Mouse (Mus musculus) telencephalon, adult 2 months (tissue): ENCODE results near the gene Commd1.
A peak's percentile ranks its signal among the peaks of the same experiment; 100 is the strongest.

ENCODE experiments used
- DNase-seq: peaks from one replicate; pipeline ENCODE4 v3.0.0-alpha.2; 2011; ENCODE audit warnings: low read depth, low spot score

Gene Commd1

DNA sequence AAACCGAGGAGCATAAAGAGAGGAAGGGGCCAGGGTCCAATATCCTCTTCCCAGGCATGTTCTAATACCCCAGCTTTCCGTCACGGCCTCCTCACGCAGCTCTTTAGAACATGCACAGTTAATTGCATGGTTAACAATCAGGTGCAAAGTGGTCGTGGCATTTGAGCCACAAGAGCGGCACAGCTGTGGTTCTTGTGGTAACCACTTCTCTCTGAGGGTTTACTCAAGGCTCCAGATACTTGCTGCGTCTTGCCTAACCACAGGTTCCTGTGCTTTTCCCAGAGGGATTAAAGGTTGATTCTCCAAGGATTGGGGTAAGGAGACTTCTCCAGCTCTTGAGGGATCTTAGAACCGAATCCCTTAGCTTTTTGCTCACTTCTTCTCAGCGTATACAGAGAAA is 90.9 kb downstream of the Commd1 start:
- DNase-seq, result no peak

DNA sequence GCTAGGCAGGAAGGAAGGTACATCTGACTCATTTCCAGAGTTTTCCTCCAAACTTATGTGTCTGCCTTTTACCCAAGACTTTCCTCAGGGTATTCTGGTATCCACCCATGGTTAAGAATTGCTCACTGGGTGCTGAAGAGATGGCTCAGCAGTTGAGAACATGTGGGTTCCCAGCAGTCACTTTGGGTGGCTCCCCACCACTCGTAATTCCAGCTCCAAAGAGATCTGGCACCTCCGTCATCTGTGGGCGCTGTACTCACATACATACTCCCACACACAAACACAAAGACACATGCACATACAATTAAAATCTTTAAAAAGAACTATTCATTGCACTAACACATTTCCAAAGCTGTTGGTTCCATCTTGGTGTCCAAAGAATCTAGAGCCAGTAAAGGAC is 93.0 kb downstream of the Commd1 start:
- DNase-seq, result peak; percentile 72

DNA sequence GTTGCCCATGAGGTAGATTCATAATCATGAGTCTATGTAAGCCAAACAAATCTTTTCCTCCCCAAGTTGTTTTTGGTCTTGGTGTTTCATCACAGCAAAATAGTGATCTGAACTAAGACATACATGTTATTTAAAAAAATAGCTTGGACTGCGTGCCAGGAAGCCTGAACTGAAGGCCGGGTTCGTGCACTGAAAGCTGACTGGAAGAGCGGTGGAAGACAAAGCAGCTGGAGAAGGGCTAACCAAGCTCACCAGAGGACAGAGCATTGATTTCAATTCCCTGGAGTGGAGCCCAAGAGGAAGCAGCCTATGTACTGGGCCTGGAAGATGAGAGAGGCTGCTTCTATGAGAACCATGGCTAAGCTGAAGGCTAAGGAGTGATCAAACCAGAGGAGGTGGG is 95.2 kb downstream of the Commd1 start:
- DNase-seq, result no peak

DNA sequence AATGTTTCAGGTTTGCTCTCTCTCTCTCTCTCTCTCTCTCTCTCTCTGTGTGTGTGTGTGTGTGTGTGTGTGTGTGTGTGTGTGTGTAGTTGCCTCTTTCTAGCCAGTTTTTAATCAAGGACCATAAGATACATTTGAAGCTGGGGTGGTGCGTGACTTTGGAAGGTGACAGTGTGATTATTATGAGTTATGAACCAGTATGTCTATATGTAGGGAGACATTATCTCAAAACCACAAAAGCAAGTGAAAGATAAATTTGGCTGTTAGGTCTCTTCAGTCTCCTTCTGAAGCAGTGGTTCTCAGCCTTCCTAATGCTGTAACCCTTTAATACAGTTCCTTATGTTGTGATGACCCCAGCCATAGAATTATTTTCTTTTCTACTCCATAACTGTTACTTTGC is 96.8 kb downstream of the Commd1 start:
- no peak for DNase-seq

DNA sequence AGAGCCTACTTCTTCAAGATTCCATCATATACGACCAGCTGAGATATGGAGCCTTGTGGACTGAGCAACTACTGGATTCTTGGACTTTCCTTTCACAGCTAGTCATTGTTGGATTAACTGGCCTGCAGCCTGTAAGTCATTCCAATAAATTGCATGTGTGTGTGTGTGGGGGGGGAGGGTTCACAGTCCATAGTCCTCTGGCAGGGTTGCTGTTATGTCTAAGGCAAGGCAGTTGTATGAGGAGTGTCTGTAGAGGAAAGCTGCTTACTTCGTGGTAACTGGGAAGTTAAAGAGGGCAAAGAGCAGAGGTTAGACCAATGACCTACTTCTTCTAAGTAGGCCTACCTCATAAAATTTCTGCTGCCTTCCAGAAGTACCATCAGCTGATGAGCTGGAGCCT is 98.5 kb downstream of the Commd1 start:
- no peak for DNase-seq

DNA sequence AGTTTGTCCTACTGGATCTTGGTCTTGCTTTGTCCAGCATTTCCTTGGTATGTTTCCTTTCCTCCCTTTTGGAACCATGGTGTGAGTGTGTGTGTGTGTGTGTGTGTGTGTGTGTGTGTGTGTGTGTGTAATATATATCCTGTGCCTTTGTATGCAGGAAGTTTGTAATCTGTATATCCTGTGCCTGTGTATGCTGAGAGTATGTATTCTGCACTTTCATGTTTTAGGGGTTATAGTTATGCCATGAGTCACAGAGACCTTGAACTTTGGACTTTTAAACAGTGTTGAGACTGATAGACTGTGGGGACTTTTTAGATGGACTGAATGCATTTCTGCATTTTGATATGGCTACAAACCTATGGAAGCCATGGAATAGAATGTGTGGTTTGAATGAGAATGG is 99.3 kb downstream of the Commd1 start:
- no peak for DNase-seq

DNA sequence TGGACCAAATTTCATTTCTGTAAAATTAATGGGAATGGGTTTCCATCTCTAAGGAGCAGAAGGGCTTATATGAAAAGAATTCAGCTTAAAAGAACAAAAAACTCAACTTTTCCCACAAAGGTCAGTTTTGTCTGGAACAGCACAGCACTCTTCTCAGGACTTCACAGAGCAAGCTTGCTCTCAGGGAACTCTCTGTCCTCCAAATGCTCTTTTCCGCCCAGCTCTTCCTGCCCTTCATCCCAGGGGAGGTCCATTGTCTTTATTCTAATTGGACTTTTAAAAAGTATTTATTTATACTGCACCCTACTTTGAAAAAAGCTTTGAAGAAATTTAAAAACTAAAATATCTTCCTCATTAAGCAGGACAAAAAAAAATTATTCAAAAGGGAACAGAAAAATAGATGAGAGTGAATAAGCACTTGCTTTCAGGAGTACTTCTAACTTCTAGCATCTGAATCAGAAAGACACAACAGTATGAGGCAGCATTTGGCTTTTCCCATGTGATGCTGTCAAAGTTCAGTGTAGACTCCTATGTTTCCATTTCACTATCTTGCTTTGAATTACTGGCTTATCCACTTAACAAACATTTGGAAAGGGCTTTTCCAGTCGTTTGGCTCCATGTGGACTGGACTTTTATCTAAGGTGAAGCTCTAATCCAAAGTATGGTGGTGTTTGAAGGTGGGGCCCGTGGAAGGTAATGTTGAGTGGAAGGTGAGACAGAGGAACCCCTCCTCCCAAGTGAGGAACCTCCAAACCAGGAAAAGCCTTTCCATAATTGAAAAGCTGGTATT is 101.6 kb downstream of the Commd1 start:
- DNase-seq, result no peak

DNA sequence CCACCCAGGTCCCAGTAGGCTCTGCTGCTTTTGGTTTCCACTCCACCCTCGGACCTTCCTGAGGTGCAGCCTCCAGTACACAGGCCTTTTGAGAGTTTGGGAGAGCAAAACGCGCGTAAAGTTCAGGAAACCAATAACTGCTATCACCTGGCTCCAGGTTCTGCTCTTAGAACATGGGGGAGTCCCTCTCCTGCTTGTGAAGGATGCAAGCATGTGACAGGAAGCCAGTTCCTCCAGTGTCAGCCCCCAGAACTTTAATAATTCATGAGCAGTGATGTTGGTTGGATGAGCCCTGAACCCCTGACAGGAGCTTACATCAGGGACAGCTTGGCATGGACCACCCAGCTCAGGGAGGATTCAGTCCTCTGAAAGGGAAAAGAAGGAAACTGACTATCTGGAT is 102.5 kb downstream of the Commd1 start:
- no peak for DNase-seq

DNA sequence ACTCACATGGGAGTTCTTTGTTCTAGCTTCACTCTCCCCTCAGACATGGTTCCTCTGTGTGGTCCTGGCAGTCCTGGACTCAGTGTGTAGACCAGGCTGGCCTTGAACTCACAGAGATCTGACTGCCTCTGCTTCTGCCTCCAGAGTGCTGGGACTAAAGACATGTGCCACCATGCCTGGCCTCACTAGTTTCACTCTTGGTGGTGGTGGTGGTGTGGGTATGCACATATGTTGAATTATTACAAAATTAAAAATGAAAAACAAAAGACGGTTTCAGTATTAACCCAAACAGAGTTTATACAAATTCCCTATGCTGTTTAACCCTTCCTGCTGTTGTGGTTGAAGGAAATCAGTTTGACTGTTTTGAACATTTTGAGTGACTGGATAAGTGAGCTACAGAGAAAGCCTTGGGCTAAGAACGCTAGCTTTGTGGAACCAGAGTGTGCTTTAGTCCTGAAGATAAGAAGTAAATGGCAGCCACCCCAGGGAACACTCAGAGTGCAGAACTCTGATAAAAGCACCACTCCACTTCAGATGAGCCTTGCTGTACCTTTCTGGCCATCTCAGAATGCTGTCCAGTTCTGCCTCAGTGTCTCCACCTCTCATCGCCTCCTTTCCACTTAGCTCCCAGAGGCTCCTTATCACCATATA is 105.4 kb downstream of the Commd1 start:
- no peak for DNase-seq

DNA sequence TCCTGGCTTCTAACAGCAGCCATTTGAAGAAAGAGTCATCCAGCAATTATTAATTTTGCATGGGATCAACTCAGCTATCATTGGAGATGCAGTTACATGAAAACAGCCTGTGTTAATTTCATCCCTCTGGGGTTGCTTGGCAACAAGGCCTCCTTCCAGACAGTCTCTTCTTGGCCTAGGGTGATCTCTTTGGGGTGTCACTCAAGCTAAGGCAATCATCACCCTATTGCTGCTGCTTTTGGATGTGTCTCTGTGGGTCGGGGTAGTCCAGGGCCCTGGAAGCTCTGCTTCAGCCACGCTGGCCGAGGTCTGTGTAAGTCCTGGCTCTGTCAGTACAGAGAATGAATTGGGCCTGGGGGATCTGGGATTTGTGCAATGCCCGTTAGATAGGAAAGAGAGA is 106.9 kb downstream of the Commd1 start:
- no peak for DNase-seq

DNA sequence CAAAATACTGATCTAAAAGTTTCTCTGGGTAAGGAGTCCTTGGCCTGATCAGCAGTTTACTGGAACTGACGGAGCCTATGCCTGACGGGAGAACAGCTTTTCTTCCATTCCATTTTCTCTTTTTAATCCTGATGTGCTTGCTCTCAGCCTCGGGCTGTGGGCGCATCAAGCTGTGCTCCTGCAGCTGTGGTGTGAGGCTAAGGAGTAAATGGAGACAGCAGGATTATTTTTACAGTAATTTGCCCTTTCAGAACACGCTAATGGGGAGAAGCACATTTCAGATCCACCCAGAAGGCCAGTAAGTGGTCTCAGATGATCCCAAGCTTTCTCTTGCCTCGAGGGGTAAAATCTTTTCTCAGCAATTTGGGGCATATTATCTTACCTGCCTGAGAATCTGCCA is 107.4 kb downstream of the Commd1 start:
- DNase-seq, result no peak

DNA sequence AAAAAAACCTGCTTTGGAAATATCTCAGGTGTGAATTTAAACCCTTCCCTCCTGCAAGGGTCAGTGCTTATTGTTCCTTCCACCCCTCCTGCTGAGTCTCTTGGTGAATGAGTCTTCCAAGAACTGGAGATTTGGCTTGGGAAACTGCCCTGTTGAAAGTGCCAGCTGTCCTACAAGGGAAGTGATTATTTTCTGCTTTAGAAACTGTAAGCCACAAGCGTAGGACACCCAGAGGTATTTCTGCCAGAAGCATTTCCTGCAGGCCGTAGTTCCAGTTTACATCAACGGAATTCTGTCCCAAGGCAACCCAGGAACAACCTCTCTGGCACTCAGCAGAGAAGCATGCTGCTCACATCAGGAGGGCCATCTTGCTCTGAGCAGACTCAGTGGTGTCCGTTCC is 108.8 kb downstream of the Commd1 start:
- no peak for DNase-seq

DNA sequence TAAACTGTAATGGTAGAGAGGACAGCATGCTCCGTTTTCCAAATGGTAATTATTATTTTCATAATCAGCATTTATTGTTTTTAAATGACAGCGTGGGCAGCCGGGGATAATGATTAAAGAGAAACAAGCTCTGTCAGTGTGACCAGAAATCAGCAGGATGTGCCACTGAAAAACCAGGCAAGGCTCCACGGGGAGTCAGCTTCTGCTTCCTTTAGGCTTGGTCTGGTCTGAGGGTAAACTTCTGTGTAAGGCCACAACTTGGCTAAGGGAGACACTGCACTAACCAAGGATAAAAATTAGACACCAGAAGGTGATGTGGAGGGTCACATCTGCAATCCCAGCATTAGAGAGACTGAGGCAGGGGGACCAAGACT is 109.9 kb downstream of the Commd1 start:
- DNase-seq, result no peak

DNA sequence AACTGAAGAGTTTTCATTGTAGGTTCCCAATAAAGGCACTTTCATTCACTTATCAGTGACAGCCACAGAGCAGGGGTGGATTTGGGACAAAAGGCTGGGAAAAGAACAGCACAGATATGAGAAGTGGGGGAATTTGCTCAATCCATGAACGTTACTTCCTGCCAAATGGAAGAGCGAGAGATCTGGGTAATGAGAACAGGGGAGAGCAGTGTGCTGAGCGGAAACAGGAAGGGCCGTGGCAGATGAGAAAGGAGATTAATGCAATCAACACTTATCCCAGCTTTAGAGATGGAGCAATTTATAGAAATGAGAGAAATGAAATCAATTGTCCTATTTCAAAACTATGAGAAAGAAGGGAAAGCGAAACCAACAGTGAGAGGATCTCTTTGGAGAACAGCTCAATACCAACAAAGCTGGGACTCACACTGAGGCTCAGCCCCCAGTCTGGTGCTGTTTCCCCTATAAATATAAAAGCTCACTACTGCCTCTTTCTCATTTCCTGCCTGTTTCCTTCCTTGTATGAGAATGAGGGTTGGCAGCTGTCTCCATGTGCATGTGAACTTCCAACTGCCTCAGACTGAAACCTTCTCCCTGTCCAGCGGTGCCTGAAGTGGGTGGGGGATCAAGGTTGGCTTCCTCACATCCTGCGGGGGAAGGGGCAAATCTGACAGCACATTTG is 110.4 kb downstream of the Commd1 start:
- no peak for DNase-seq

DNA sequence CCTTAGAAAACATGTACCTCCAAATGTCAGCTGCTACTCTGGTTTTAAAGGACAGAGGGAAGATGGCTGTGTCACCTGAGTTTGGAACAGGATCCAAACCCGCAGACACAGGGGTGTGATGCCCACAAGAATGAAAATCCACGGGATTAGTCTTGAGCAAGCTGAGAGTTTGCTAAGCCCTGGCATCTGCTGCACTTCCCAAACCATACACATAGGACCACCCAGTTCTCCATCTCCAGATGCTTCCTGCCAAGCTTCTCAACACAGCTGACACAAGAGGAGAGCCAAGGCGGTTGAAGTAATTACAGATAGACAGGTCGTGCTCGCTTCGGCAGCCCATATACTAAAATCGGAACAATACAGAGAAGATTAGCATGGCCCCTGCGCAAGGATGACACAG is 113.6 kb downstream of the Commd1 start:
- DNase-seq, result no peak

DNA sequence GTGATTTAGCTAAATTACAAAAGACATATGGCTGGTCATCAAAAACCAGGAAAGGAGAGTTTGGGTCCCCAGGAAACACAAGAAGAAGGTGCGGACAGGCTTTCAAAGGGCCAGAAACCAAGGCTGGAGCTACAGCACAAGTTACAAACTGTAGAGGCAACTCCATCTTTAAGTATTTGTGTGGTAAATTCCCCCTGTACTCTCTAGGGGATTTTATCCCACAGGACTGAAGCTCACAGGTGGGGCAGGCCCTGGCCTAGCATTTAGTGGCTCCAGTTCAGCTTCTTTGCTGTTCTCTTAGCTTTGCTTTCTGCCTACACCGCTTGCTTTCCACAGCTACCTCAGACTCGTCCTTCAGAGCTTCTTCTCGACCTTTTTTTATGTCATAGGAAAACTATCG is 114.5 kb downstream of the Commd1 start:
- DNase-seq, result no peak

DNA sequence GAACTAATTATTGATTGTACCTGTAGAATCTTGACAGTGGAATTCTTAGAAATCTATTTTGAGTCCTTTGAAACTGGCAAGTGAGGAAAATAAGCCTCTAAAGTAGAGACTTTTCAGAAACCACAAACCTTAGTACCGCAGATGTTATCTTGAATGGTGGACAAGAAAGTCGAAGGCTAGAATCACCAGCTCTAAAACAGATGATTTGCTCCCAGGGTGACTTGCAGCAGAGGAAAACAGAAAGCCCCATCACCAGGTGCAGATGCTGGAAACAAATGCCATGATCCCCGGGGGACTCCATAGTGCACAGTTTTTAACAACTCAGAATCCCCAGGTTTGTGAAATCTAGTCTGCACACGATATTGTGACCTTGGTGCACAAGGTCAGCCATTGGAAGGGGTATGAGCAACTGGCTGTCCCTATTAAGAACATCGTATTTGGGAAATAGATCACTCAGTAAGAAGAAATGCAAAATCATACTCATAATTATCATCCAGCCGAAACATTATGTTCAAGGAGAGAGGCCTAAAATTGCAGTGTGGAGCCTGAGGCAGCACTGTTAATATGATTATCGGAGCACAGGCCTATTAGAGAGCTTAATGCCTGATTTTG is 116.4 kb downstream of the Commd1 start:
- DNase-seq, result no peak

DNA sequence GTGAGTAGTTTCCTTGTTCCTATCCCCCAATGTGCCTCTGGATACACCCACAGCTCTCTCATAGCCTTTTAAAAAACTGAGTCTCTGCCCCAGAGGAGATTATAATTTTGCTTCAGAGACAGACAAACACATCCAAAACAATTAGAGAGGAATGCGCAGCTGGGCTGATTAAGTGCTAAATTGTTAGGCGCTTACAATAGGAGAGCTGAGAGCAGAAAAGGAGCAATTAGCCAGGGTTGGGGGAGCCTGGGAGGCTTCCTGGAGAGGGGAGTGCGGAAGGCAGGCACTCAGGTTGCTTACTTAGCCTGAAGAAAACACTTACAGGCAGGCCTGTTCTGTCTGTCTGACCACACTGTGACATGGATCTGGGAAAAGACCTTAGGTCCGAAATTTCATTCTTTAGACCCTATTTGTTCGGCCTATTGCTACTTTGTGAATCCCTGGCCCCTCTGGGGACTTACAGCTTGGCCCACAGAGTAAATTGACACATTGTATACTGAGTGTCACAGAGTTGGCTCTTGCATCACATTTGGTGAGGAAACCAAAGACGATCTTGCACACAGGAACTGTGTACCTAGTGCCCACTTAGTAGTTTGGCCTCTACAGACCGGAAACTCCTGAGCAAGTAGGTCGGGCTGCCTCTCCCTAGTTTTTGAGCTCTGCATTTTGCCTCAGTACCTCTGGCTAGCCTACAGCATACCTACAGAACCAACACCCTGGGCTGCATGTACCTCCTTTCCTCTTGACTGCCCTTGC is 117.7 kb downstream of the Commd1 start:
- no peak for DNase-seq

DNA sequence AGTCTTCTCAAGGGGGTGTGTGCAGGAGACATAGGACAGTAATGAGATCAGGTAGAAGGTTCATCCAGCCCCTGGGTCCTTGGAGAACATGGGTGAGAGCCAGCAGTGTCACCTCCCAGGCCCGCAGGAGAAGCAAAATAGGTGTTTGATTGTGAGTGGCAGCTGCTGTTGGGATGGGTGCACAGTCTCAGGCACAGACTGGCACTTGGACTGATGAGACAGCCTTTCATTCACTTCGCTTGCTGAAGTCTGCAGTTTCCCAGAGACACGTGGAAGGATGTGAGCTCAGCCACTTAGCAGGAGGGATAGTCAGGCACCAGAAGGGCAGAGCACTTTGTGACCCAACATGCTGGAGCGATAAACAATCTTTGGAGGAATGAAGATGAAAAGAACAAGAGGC is 118.6 kb downstream of the Commd1 start:
- DNase-seq, result no peak

DNA sequence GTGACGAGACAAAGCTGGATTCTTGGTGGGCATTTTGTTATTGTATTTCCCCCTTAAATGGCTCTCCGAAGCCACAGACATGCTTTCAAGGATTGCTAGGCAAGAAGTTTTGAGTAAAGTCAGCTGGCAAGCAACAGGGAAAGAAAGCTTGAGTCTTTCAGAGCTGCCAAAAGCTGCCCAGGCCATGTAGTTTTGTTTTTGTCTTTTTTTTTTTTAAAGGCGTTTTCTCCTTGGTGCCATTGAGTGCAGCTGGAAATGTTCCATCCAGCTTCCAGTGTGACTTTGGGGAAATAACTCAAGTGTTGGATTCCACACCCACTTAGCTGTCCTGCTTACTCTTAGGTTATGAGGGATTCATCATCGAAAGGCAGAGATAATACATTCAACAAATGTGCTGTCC is 120.9 kb downstream of the Commd1 start:
- no peak for DNase-seq

DNA sequence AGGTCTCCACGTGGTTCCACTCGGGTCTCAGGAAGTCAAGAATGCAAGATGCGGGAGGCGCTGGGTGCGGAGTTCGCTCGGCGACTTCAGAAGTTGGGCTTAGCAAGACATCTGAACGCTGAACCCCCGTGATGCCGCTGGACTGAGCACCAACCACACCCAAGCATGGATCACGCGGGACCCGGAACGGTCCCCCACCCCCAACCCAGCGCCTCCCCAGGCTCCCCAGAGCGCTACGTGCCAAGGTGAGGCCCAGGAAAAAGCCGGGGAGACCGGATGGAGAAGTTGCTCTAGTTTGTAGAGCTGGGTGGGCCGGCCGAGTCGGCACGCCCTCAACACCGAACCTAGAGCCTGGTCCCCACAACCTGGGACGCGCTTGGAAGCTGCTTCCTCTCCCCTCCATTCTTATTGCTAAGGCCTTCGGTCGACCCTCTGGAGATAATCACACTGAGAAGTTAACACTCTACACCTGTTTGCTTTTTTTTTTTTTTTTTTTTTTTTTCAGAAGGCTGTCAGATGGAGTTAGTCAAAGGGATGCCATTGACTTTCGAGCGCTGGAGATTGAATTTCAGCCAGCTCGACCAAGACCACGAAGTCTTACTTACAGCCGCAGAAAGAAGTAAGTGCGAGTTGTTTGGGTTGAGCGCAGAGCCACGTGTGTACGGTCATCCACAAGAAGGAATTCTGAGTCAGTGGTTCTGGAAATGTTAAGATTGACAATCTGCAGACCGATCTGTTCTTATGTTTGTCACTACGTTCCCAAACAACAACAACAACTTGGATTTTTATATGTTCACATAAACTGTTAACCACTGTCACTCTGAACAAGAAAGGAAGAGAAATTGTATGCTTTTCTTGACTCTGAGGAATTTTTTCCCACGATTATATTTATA is 121.6 kb downstream of the Commd1 start, which contains the start of gene B3gnt2:
B3gnt2 (minus strand) TSS at position 627 of the 893 bp plus-strand sequence.
- DNase-seq, result no peak
